Mouse (Mus musculus) ovary, postnatal 14 days (tissue): ENCODE results near the gene Lrfn4.

Experiments used
- DNase-seq: peaks from one replicate; pipeline ENCODE4 v3.0.0; 2022; ENCODE audit warnings: low spot score

Gene Lrfn4

GRCm38 (mm10) chr19:4568832-4569231, 46.6 kb downstream of the Lrfn4 start:
- no peak for DNase-seq

GRCm38 (mm10) chr19:4567665-4568064, 47.8 kb downstream of the Lrfn4 start:
- no peak for DNase-seq

GRCm38 (mm10) chr19:4566880-4567279, 48.6 kb downstream of the Lrfn4 start:
- no peak for DNase-seq

- no peak for DNase-seq
Measured at GRCm38 (mm10) chr19:4565678-4566077, 49.8 kb downstream of the Lrfn4 start.
